Mouse (Mus musculus) bone marrow, adult 2 months (tissue): ENCODE measurements around the gene Mtch2.

ENCODE experiments used
- CTCF ChIP-seq: fragments of 200-500 bp; IDR thresholded peaks from 2 replicates; pipeline ENCODE4 v1.5.1; 2011; ENCODE audit warnings: low read length, control low read depth; ENCODE audit not compliant: control insufficient read depth, insufficient read depth
- POLR2A ChIP-seq: fragments of 200-500 bp; IDR thresholded peaks from 2 replicates; pipeline ENCODE4 v1.6.1; 2011; ENCODE audit warnings: low read depth, mild to moderate bottlenecking, control low read depth, low read length, borderline replicate concordance; ENCODE audit not compliant: control insufficient read depth

DNA sequence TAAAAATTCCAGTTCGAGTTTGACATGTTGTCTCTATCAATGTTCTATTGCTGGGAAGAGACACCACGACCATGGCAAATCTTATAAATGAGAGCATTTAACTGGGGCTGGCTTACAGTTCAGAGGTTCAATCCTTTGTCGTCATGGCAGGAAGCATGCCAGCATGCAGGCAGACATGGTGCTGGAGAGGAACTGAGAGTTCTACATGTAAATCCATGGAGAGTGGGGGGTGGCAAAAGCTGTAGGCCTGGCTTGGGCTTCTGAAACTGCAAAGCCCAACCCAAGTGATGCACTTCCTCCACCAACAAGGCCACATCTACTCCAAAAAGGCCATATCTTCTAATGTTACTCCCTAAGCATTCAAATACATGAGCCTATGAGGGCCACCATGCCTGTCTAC is 26.1 kb upstream of the Mtch2 start:
- TF ChIP-seq CTCF, result no peak
- no peak for TF ChIP-seq POLR2A
